Mouse (Mus musculus): ENCODE measurements around the gene Gm6034.
"Not testable (repeated sequence)": the region's sequence is repeated elsewhere in the genome, so short reads cannot be mapped to it uniquely, and the experiment has no call there.

The Gm6034 gene

GRCm38 (mm10) chr17:36022098-36022497, 20.7 kb upstream of the Gm6034 start:
- CTCF ChIA-PET, result interaction anchor here (0.9 kb wide), 1 partner anchor 19 kb away, joined by 4 read pairs; no protein-coding TSS in a partner anchor

DNA sequence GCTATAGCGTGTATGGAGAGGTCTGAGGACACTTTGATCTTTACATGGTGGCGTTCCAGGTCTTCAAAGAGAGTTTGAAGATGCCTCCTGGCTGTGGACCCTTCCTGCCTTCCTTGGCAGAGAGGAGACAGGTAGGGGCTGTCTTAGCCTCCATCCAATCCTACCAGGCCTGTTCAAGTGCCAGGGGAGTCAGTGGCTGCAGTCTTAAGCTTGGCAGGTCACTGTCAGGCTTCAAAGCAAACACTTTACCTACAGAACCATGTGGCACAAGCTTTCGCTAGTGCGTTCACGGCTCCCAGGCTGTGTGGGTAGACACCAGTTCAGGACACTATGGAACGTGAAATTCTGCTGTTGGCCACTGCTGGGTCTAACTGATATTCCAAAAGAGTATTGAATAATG, 19.8 kb upstream of the Gm6034 start:
- CTCF ChIA-PET, result no interaction called here

- CTCF ChIA-PET, result no interaction called here
Measured at GRCm38 (mm10) chr17:36023710-36024654, 18.8 kb upstream of the Gm6034 start.

DNA sequence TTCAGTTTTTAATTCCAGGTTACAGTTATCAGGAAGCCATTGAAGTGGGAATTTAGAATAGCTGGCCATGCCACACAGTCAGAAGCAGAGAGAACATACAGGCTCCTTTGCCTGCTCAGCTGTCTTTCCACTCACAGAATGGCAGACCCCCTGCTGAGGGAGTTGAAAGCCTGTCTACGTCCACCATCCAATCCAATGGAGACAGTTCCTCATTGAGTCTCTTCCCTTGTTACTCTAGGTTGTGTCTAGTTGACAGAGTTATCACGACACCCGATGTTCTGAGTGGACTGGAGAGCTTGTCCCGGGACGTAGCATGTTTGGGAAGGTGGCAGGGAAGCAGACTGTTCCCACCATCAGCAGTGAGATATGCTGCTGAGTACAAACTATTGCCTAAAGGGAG, 17.6 kb upstream of the Gm6034 start:
- CTCF ChIA-PET, result no interaction called here

GRCm38 (mm10) chr17:36025901-36026300, 16.9 kb upstream of the Gm6034 start:
- CTCF ChIA-PET, result interaction anchor here (0.6 kb wide), 1 partner anchor 87 kb away, joined by 5 read pairs; no protein-coding TSS in a partner anchor

- CTCF ChIA-PET, result no interaction called here
Measured at GRCm38 (mm10) chr17:36027663-36028062, 15.1 kb upstream of the Gm6034 start.

- CTCF ChIA-PET, result interaction anchor here (1.8 kb wide), 1 partner anchor 32 kb away, joined by 5 read pairs; no protein-coding TSS in a partner anchor
Measured at GRCm38 (mm10) chr17:36028879-36029619, 13.7 kb upstream of the Gm6034 start.

DNA sequence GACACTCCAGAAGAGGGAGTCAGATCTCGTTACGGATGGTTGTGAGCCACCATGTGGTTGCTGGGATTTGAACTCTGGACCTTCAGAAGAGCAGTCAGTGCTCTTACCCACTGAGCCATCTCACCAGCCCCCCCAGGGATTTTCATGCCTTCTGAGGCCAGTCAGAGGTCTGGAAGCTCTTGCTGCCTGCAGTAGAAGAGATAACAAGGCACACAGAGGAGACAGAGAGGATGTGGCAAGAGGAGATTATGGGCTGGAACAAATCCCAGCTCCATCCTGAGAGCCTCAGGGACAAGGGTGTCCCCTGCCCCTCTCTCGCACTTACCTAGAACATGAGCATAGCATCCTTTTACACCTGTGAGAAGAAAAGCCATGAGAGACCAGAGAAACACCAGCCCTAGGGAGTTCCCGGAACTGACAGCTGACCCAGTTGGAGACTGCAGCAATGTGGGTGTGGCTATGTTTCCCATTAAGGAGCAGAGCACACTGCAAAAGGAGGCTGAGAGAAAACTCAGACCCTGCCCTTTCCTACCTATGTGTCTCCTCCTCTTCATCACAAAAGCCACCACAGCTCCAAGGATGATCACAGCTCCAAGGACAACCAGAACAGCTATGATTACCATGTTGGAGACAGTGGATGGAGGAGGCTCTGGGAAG, 12.6 kb upstream of the Gm6034 start:
- CTCF ChIA-PET, result interaction anchor here (1.8 kb wide), 1 partner anchor 33 kb away, joined by 5 read pairs; no protein-coding TSS in a partner anchor

GRCm38 (mm10) chr17:36030703-36031582, 11.8 kb upstream of the Gm6034 start:
- CTCF ChIA-PET, result interaction anchor here (1.8 kb wide), 1 partner anchor 34 kb away, joined by 5 read pairs; no protein-coding TSS in a partner anchor

GRCm38 (mm10) chr17:36031583-36032331, 11.0 kb upstream of the Gm6034 start:
- CTCF ChIA-PET, result not testable (repeated sequence)

DNA sequence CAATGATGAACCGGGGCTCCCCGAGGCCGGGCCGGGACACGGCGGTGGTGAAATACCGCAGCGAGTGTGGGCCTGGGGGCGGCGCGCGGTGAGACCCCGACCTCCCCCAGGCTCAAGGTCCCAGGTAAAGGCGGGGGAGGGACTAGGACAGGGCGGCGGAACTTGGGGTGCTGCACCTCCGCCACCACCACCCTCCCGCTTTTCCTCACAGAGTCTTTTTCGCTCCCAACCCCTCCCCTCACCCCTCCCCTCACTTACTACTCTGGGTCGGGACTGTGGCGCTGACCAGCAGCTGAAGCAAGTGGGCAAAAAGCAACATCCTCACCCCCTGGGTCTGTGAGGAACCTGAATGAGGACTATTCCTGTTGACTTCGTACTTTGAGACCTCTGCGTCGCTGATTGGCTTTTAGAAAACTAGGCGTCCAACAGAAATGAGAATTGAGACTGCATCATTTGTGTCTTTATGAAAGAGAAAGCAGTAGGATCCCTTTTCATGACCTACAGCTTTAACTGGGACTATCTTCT, 10.3 kb upstream of the Gm6034 start, which contains the start of gene H2-T23:
H2-T23 (minus strand) TSS at position 505 of the 525 bp plus-strand sequence.
- CTCF ChIA-PET, result interaction anchor here (1.3 kb wide), 1 partner anchor 34 kb away, joined by 5 read pairs; no protein-coding TSS in a partner anchor

DNA sequence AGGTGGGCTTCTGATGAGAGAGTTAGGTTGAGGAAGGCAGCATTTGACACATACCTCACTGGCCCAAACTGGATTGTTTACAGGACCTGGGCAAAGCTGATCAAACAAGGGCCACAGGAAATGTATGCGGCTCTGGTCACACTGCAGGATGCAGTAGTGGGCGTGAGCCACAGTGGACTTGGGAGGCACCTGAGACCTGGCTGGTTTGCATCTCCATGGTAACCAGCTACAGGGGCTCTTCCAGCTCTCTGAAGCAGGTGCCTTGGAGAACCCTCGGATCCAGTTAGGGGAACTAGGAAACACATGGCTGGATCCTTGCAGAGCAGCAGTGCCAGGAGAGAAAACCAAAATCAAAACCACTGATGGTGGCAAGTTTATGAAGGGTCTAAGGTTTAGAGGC, 8.2 kb upstream of the Gm6034 start:
- CTCF ChIA-PET, result interaction anchor here (1.8 kb wide), 1 partner anchor 37 kb away, joined by 7 read pairs; no protein-coding TSS in a partner anchor

GRCm38 (mm10) chr17:36035010-36035638, 7.6 kb upstream of the Gm6034 start:
- CTCF ChIA-PET, result interaction anchor here (0.6 to 1.8 kb wide), 2 partner anchors 38 to 40 kb away, joined by 3 to 7 read pairs; no protein-coding TSS in a partner anchor

GRCm38 (mm10) chr17:36036126-36036525, 6.6 kb upstream of the Gm6034 start:
- CTCF ChIA-PET, result interaction anchor here (1.2 to 1.8 kb wide), 2 partner anchors 39 to 45 kb away, joined by 4 to 7 read pairs; no protein-coding TSS in a partner anchor

DNA sequence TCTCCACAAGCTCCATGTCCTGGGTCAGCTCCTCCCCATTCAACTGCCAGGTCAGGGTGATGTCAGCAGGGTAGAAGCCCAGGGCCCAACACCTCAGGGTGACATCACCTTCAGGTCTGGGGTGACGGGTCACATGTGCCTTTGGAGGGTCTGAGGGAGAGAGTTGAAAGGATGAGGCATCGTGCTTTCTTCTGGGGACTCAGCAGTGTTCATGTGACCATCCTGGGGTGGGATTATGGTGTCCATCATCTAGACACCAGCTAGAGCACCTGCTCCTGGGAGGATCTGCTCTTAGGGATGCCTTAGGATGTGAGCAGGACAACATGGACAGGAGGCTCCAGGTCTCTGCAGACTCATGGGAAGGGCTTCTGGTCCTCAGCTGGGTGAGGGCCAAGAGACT, 2.2 kb upstream of the Gm6034 start:
- CTCF ChIA-PET, result not testable (repeated sequence)

DNA sequence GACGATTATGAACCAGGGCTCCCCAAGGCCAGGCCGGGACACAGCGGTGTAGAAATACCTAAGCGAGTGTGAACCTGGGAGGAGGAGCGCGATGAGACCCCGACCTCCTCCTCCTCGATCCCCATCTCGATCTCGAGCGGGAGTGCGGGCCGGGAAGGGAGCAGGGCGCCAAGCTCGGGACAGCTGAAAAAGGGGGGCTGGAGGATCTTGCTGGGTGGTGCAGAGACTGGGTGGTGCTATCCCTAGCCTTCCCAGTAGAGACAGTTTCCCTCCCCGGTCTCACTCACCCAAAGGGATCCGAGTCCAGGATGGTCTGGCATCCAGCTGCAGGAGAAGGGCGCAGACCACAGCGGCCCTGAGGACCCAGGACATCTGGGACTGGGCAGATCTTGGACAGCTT, 706 bp upstream of the Gm6034 start:
- CTCF ChIA-PET, result not testable (repeated sequence)

DNA sequence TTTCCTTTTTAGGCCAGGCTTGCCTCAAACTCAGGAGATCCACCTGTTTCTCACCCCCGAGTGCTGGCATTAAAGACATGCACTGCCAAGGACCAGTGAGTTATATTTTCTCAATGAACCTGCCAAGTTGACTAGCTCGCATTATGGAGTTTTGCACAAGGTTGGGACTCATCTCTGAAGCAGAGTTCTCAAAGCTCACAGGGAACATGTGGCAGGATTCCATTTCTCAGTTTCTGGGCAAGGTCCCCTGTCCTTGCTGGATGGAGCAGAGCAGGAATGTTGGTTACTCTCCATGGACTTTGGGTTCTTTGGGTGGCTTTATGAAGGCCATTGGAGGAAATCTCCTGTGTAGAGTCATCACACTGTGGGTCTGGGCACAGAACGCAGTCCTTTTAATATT, 525 bp downstream of the Gm6034 start:
- CTCF ChIA-PET, result no interaction called here

GRCm38 (mm10) chr17:36057927-36058326, 15.2 kb downstream of the Gm6034 start:
- CTCF ChIA-PET, result not testable (repeated sequence)

- CTCF ChIA-PET, result not testable (repeated sequence)
Measured at GRCm38 (mm10) chr17:36058362-36058761, 15.6 kb downstream of the Gm6034 start, which contains the start of gene Gm11127. TSS of gene Gm11127 (minus strand) at chr17:36058371.
